Mouse (Mus musculus): ENCODE measurements around the gene Ermard.

Ermard gene

GRCm38 (mm10) chr17:15120569-15120968 is 79.6 kb downstream of the Ermard start:
- no peak for DNase-seq (ENCODE audit: low spot score in 2 of 2)

GRCm38 (mm10) chr17:15129630-15130287 is 88.8 kb downstream of the Ermard start:
- no peak for DNase-seq (ENCODE audit: low spot score in 2 of 2)

- DNase-seq (ENCODE audit: low spot score in 2 of 2), result no peak
Measured at GRCm38 (mm10) chr17:15130288-15130656, 89.3 kb downstream of the Ermard start.

- no peak for DNase-seq (ENCODE audit: low spot score in 2 of 2)
Measured at GRCm38 (mm10) chr17:15134905-15135669, 94.1 kb downstream of the Ermard start.

- DNase-seq (ENCODE audit: low spot score in 2 of 2), result no peak
Measured at GRCm38 (mm10) chr17:15137443-15137842, 96.4 kb downstream of the Ermard start.
